ENCODE assay signal across 8 mouse cellular contexts in genomic region chr1:37540810-37541658, GRCm38 (mm10). TPM values are rescaled to one million over a fixed set of nuclear protein-coding genes. Genes with fewer than 3 reads are reported as not detected.
DNase-seq lines count a peak whose midpoint lies in the region; ATAC-seq and TF ChIP-seq lines count a peak whose summit lies in the region.

TSS of gene Mgat4a (minus strand) at chr1:37541016.

- peak within 1 kb of the TSS; percentile 90 for H3K4me3 ChIP-seq in hindbrain, embryonic 15.5 days

- H3K4me2 ChIP-seq in hindbrain, embryonic 15.5 days, result peak within 1 kb of the TSS; percentile 91

- in situ Hi-C loops in Patski (cut with MboI; ENCODE audit: low pct_unique_long_range_greater_than_20kb), result no loop called here

- DNase-seq in Patski (ENCODE audit: low read depth, low spot score), result peak; percentile 17
- DNase-seq in cerebellum, postnatal 10 days, result peak; percentile 97 to 98
- DNase-seq in frontal cortex, postnatal 36 days (ENCODE audit: low spot score in 2 of 2), result peak; percentile 90
- peak; percentile 89 for DNase-seq in layer of hippocampus, postnatal 36 days
- peak; percentile 90 for DNase-seq in lung, postnatal 25 days (ENCODE audit: low spot score)
- DNase-seq in retina, embryonic 14.5 days (ENCODE audit: low spot score), result peak; percentile 94
- peak; percentile 89 to 95 for DNase-seq in thymus, postnatal 36 days

- TF ChIP-seq CTCF in Patski (IDR thresholded peaks at IDR 0.05), result no peak

- peaks cover 10% of the 10 kb centered on the region for H3K4me1 ChIP-seq in hindbrain, embryonic 15.5 days (replicated peaks)

- CTCF ChIA-PET in Patski (lab: Charles Lee), result interaction anchor here (0.7 kb wide), 1 partner anchor 16 kb away, joined by 3 read pairs; no protein-coding TSS in a partner anchor

- H3K27ac ChIP-seq in hindbrain, embryonic 15.5 days (replicated peaks), result peak within 1 kb of the TSS; percentile 89

- H3K27me3 ChIP-seq in Patski, result peaks cover 30% of the 10 kb centered on the region
- H3K27me3 ChIP-seq in hindbrain, embryonic 15.5 days, result peaks cover 8% of the 10 kb centered on the region; the same call in 1 of the 2 replicates

- peak within 1 kb of the TSS; percentile 85 for H3K9ac ChIP-seq in hindbrain, embryonic 15.5 days

- POLR2A ChIA-PET in Patski (lab: Charles Lee), result interaction anchor here (0.6 kb wide), 1 partner anchor 9 kb away, joined by 3 read pairs; no protein-coding TSS in a partner anchor

- under 1% methylated on average over 47 of the region's 72 CpGs for WGBS in hindbrain, embryonic 15.5 days

- peak; percentile 97 for ATAC-seq in Patski
- ATAC-seq in hindbrain, embryonic 15.5 days (ENCODE audit: low FRiP score, low read depth), result peak; percentile 99

- H3K9me3 ChIP-seq in hindbrain, embryonic 15.5 days, result no peaks in the 10 kb centered on the region

- no peaks in the 10 kb centered on the region for H3K36me3 ChIP-seq in hindbrain, embryonic 15.5 days

RNA-seq across cellular contexts. Expression of gene Mgat4a, which starts in this region (rescaled TPM):
- 1.7 TPM for polyA plus RNA-seq in Patski (2021)
- 9.3 and 12.6 TPM in 2 replicates for polyA plus RNA-seq in hindbrain, embryonic 15.5 days (2015; fragmentation: Nextera tagmentation; extraction: Ambion mirVana)
- total RNA-seq in layer of hippocampus, postnatal 36 days (2021), result 10 to 100 TPM; 31.4 to 32.6 TPM

Comparison
In these comparisons a context has a peak if more than half of its experiments do, and no peak if none do; other contexts are left out.
1. Peak in every context shown above with its lines: DNase-seq, ATAC-seq, H3K4me3 ChIP-seq and H3K27ac ChIP-seq.
2. DNase-seq: peak in every context shown above with its lines; median percentile 98 in cerebellum, postnatal 10 days; 94 in retina, embryonic 14.5 days; 92 in thymus, postnatal 36 days; 90 in frontal cortex, postnatal 36 days; 90 in lung, postnatal 25 days; 89 in layer of hippocampus, postnatal 36 days; 17 in Patski.